Mouse (Mus musculus) heart, adult 18-20 months (tissue): ENCODE measurements around the gene Abhd4. TPM values are rescaled to one million over a fixed set of nuclear protein-coding genes. Genes with fewer than 3 reads are reported as not detected.
"Not testable (repeated sequence)": the region's sequence is repeated elsewhere in the genome, so short reads cannot be mapped to it uniquely, and the experiment has no call there.

Experiments
- DNase-seq, 2 experiments: peaks; one replicate each; pipeline ENCODE4 v3.0.0; 2021 to 2022; ENCODE audit warnings: mixed read lengths in 1 of 2
- total RNA-seq, 2 experiments: library from RNA; stranded (reverse); gene quantifications; 2 replicates each; pipeline ENCODE4 v1.2.3; 2021

Gene Abhd4
- total RNA-seq, 2 experiments from 2014 or later, result 38.2 to 43.4 TPM

- no peak for DNase-seq
Observed at GRCm38 (mm10) chr14:54222289-54222727, 31.7 kb upstream of the Abhd4 start.

- no peak for DNase-seq
Observed at GRCm38 (mm10) chr14:54223315-54224063, 30.5 kb upstream of the Abhd4 start.

- no peak for DNase-seq
Observed at GRCm38 (mm10) chr14:54224064-54224417, 29.9 kb upstream of the Abhd4 start.

- DNase-seq, result peak in 1 of 2 experiments; percentile 22
Observed at GRCm38 (mm10) chr14:54224484-54225467, 29.2 kb upstream of the Abhd4 start.

- DNase-seq, result no peak
Observed at GRCm38 (mm10) chr14:54225725-54226124, 28.3 kb upstream of the Abhd4 start.

GRCm38 (mm10) chr14:54226911-54227811 lies 26.8 kb upstream of the Abhd4 start:
- peak; percentile 54 to 75 for DNase-seq

GRCm38 (mm10) chr14:54227911-54228451 lies 26.0 kb upstream of the Abhd4 start:
- peak; percentile 64 to 87 for DNase-seq

GRCm38 (mm10) chr14:54228501-54228900 lies 25.5 kb upstream of the Abhd4 start:
- no peak for DNase-seq

- no peak for DNase-seq
Observed at GRCm38 (mm10) chr14:54228933-54229713, 24.9 kb upstream of the Abhd4 start.

- not testable (repeated sequence) for DNase-seq
Observed at GRCm38 (mm10) chr14:54229849-54230248, 24.1 kb upstream of the Abhd4 start.

GRCm38 (mm10) chr14:54230638-54231150 lies 23.3 kb upstream of the Abhd4 start:
- DNase-seq, result no peak

- no peak for DNase-seq
Observed at GRCm38 (mm10) chr14:54231176-54231956, 22.6 kb upstream of the Abhd4 start.

GRCm38 (mm10) chr14:54232143-54232542 lies 21.8 kb upstream of the Abhd4 start:
- DNase-seq, result no peak

- peak; percentile 58 to 81 for DNase-seq
Observed at GRCm38 (mm10) chr14:54232811-54233558, 21.0 kb upstream of the Abhd4 start.

GRCm38 (mm10) chr14:54233559-54234143 lies 20.3 kb upstream of the Abhd4 start:
- DNase-seq, result peak in 1 of 2 experiments; percentile 40

- no peak for DNase-seq
Observed at GRCm38 (mm10) chr14:54234231-54235040, 19.6 kb upstream of the Abhd4 start.

- no peak for DNase-seq
Observed at GRCm38 (mm10) chr14:54235825-54236540, 18.0 kb upstream of the Abhd4 start.
